Mouse (Mus musculus) kidney, adult 2 months (tissue): ENCODE measurements around the gene Gm4981.

Experiments used
- CTCF ChIP-seq: fragments of 200-500 bp; conservative IDR thresholded peaks from 2 replicates; pipeline ENCODE4 v1.5.1; 2011; ENCODE audit warnings: low read depth, mild to moderate bottlenecking, control low read depth, low read length, moderate library complexity, mixed read lengths; ENCODE audit not compliant: insufficient read depth, insufficient read length
- POLR2A ChIP-seq: fragments of 200-500 bp; IDR thresholded peaks from one replicate; pipeline ENCODE4 v1.6.1; 2011; ENCODE audit warnings: low read depth, low read length, control low read depth

- TF ChIP-seq CTCF, result no peak
- TF ChIP-seq POLR2A, result no peak
These were observed 25.3 kb downstream of the Gm4981 start for GRCm38 (mm10) chr10:58211213-58211612.
